Mouse (Mus musculus) c-Kit-positive CD71-positive TER-119-positive erythroid progenitor cells, embryonic 14.5 days (primary cell): ENCODE measurements around the gene Gmds.

Experiments
- DNase-seq: peaks from one replicate; pipeline ENCODE4 v3.0.0-alpha.2; 2013; ENCODE audit warnings: low spot score

Gene Gmds

GRCm38 (mm10) chr13:31784757-31785156 lies 553.8 kb downstream of the Gmds start:
- DNase-seq: no peak

GRCm38 (mm10) chr13:31782063-31782462 lies 556.5 kb downstream of the Gmds start:
- no peak for DNase-seq

- no peak for DNase-seq
Measured at GRCm38 (mm10) chr13:31780299-31780698, 558.2 kb downstream of the Gmds start.

DNA sequence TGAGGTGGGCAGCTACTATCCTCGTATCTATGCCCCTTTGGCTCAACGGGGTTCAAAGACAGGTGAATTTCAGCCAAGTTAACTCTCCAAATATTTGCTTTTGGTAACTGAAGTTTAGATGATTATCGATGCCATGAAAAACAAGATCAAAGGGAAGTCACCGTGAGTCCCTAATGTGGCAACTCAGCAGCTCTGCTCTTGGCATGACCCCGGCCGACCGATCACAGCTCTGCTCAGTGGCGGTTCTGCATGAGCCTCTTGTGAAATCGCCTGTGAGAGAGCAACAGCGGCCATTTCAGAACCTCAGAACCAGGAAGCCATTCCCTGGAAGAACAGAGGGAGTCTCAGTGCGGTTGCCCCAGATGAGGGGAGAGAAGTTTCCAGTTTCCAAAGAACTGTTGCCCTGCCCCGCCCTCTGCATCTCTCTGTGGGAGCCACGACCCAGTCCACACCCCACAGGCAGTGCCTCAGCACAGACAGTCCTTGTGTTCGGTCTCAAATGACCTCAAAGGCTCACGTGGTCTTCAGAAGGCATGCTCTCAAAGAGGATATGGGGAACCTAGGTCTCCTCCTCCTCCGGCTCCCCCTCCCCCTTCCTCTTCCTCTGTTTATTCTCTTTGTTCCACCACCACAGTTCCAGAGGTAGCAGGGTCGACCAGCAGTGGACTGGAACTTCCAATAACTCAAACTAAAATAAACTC lies 559.1 kb downstream of the Gmds start:
- DNase-seq: no peak

- DNase-seq: no peak
Measured at GRCm38 (mm10) chr13:31775762-31776161, 562.8 kb downstream of the Gmds start.

GRCm38 (mm10) chr13:31772882-31773281 lies 565.7 kb downstream of the Gmds start:
- DNase-seq: no peak
